Mouse (Mus musculus) retina, adult 2 months (tissue): ENCODE measurements around the gene Stk4.

ENCODE experiments used
- DNase-seq: peaks from one replicate; pipeline ENCODE4 v3.0.0-alpha.2; 2012; ENCODE audit warnings: low read depth, low spot score

Gene Stk4

GRCm38 (mm10) chr2:164173394-164173793 is 103.3 kb downstream of the Stk4 start:
- no peak for DNase-seq

- no peak for DNase-seq
Measured at GRCm38 (mm10) chr2:164174649-164175395, 104.7 kb downstream of the Stk4 start.

- no peak for DNase-seq
Measured at GRCm38 (mm10) chr2:164175850-164176249, 105.7 kb downstream of the Stk4 start.

- DNase-seq = no peak
Measured at GRCm38 (mm10) chr2:164177831-164178230, 107.7 kb downstream of the Stk4 start.

- DNase-seq = no peak
Measured at GRCm38 (mm10) chr2:164180124-164180523, 110.0 kb downstream of the Stk4 start.

GRCm38 (mm10) chr2:164180770-164181169 is 110.6 kb downstream of the Stk4 start:
- DNase-seq = no peak

- no peak for DNase-seq
Measured at GRCm38 (mm10) chr2:164182692-164183255, 112.7 kb downstream of the Stk4 start, which contains the start of gene Wfdc5. TSS of gene Wfdc5 (minus strand) at chr2:164182742.

- DNase-seq = no peak
Measured at GRCm38 (mm10) chr2:164183340-164183739, 113.2 kb downstream of the Stk4 start.

GRCm38 (mm10) chr2:164184145-164184719 is 114.1 kb downstream of the Stk4 start:
- DNase-seq = no peak

GRCm38 (mm10) chr2:164188722-164189121 is 118.6 kb downstream of the Stk4 start:
- no peak for DNase-seq

GRCm38 (mm10) chr2:164190576-164190975 is 120.5 kb downstream of the Stk4 start, which contains the start of gene Wfdc12:
TSS of gene Wfdc12 (minus strand) at chr2:164190608.
- no peak for DNase-seq

- DNase-seq = no peak
Measured at GRCm38 (mm10) chr2:164192279-164192678, 122.2 kb downstream of the Stk4 start.

GRCm38 (mm10) chr2:164194959-164195630 is 125.0 kb downstream of the Stk4 start:
- no peak for DNase-seq

- no peak for DNase-seq
Measured at GRCm38 (mm10) chr2:164195971-164196699, 126.0 kb downstream of the Stk4 start.

- no peak for DNase-seq
Measured at GRCm38 (mm10) chr2:164196700-164196990, 126.5 kb downstream of the Stk4 start.

- DNase-seq = no peak
Measured at GRCm38 (mm10) chr2:164199626-164200327, 129.7 kb downstream of the Stk4 start, which contains the start of gene Wfdc15a. TSS of gene Wfdc15a (minus strand) at chr2:164200130.
